Mouse (Mus musculus): ENCODE measurements around the gene Stk24. TPM values are rescaled to one million over a fixed set of nuclear protein-coding genes. Genes with fewer than 3 reads are reported as not detected.

Stk24 gene
- total and polyA plus RNA-seq, 3 experiments: 62.5 to 79.3 TPM; not detected in 1

GRCm38 (mm10) chr14:121361319-121362114 is 18.3 kb downstream of the Stk24 start:
- no peak for TF ChIP-seq POLR2AphosphoS2 (IDR thresholded peaks at IDR 0.05; ENCODE audit: low read length)
- no peak for TF ChIP-seq USF1 (IDR thresholded peaks at IDR 0.05; ENCODE audit: low read depth, low read length)
- TF ChIP-seq MAX (IDR thresholded peaks at IDR 0.05; ENCODE audit: low read length): no peak
- peak; percentile 26 to 37 (median 32) for TF ChIP-seq CTCF (IDR thresholded peaks at IDR 0.05 in 2 of 3, conservative IDR thresholded peaks at IDR 0.05 in 1 of 3; ENCODE audit: control insufficient read depth in 1 of 3, insufficient read depth in 1 of 3, low read depth in 2 of 3, low read length in 3 of 3, poor library complexity in 1 of 3, severe bottlenecking in 1 of 3)
- Histone ChIP-seq H3K4me1 (ENCODE audit: control insufficient read depth in 1 of 2, insufficient read depth in 2 of 2, low read length in 2 of 2) (peaks cover 44 to 76% of the 10 kb centered on the region in 2 experiments), H3K4me3 (ENCODE audit: control insufficient read depth in 1 of 2, insufficient read depth in 1 of 2, low read depth in 2 of 2, low read length in 2 of 2) (no peak overlapping the region), H3K27me3 (ENCODE audit: control insufficient read depth in 1 of 2, insufficient read depth in 2 of 2, low read length in 2 of 2) (no peaks in the 10 kb centered on the region), H3K36me3 (ENCODE audit: control insufficient read depth in 1 of 2, insufficient read depth in 2 of 2, low read length in 2 of 2) (peaks cover 0 to 68% of the 10 kb centered on the region in 2 experiments; a peak in 2 of 4 replicates), H3K9ac (ENCODE audit: control insufficient read depth, low read depth, low read length, poor library complexity, severe bottlenecking) (no peak overlapping the region), H3K79me2 (ENCODE audit: control insufficient read depth, insufficient read depth, low read length, poor library complexity) (peaks cover 67% of the 10 kb centered on the region), H3K9me3 (replicated peaks; ENCODE audit: insufficient read depth, low read length) (no peaks in the 10 kb centered on the region), H3K27ac (ENCODE audit: control insufficient read depth, low read depth, low read length) (no peak overlapping the region)
- DNase-seq (ENCODE audit: low read depth, low spot score): peak; percentile 29

- H3K36me3 ChIP-seq (ENCODE audit: control insufficient read depth in 1 of 2, insufficient read depth in 2 of 2, low read length in 2 of 2): peaks cover 0 to 75% of the 10 kb centered on the region in 2 experiments; a peak in 2 of 4 replicates
These were observed 20.0 kb downstream of the Stk24 start for GRCm38 (mm10) chr14:121359850-121360249.

GRCm38 (mm10) chr14:121359015-121359414 is 20.8 kb downstream of the Stk24 start:
- Histone ChIP-seq H3K9me3 (replicated peaks; ENCODE audit: insufficient read depth, low read length) (no peaks in the 10 kb centered on the region), H3K4me3 (ENCODE audit: control insufficient read depth in 1 of 2, insufficient read depth in 1 of 2, low read depth in 2 of 2, low read length in 2 of 2) (peak overlapping the region in 1 of 2 experiments; percentile 2; a peak in 1 of 4 replicates), H3K9ac (ENCODE audit: control insufficient read depth, low read depth, low read length, poor library complexity, severe bottlenecking) (peak overlapping the region; percentile 25), H3K4me1 (ENCODE audit: control insufficient read depth in 1 of 2, insufficient read depth in 2 of 2, low read length in 2 of 2) (peaks cover 43 to 75% of the 10 kb centered on the region in 2 experiments), H3K79me2 (ENCODE audit: control insufficient read depth, insufficient read depth, low read length, poor library complexity) (peaks cover 63% of the 10 kb centered on the region), H3K36me3 (ENCODE audit: control insufficient read depth in 1 of 2, insufficient read depth in 2 of 2, low read length in 2 of 2) (peaks cover 0 to 73% of the 10 kb centered on the region in 2 experiments; a peak in 3 of 4 replicates), H3K27ac (ENCODE audit: control insufficient read depth, low read depth, low read length) (peak overlapping the region; percentile 94), H3K27me3 (ENCODE audit: control insufficient read depth in 1 of 2, insufficient read depth in 2 of 2, low read length in 2 of 2) (no peaks in the 10 kb centered on the region)
- peak; percentile 75 for DNase-seq (ENCODE audit: low read depth, low spot score)
- TF ChIP-seq CTCF (IDR thresholded peaks at IDR 0.05 in 2 of 3, conservative IDR thresholded peaks at IDR 0.05 in 1 of 3; ENCODE audit: control insufficient read depth in 1 of 3, insufficient read depth in 1 of 3, low read depth in 2 of 3, low read length in 3 of 3, poor library complexity in 1 of 3, severe bottlenecking in 1 of 3) (no peak), GABPA (IDR thresholded peaks at IDR 0.05; ENCODE audit: low read depth, low read length) (no peak), MYC (IDR thresholded peaks at IDR 0.05; ENCODE audit: low read depth, low read length) (peak; percentile 92), HCFC1 (IDR thresholded peaks at IDR 0.05; ENCODE audit: low read depth, low read length) (no peak), UBTF (IDR thresholded peaks at IDR 0.05; ENCODE audit: borderline replicate concordance, insufficient read depth, low read depth, low read length) (no peak), USF2 (IDR thresholded peaks at IDR 0.05; ENCODE audit: borderline replicate concordance in 1 of 2, insufficient read depth in 1 of 2, low read depth in 1 of 2, low read length in 2 of 2) (no peak), MAX (IDR thresholded peaks at IDR 0.05; ENCODE audit: low read length) (peak; percentile 82), TAL1 (IDR thresholded peaks at IDR 0.05; ENCODE audit: low read length) (no peak), ZNF384 (IDR thresholded peaks at IDR 0.05; ENCODE audit: low read depth, low read length) (no peak), ELF1 (IDR thresholded peaks at IDR 0.05; ENCODE audit: low read depth, low read length) (no peak), RAD21 (IDR thresholded peaks at IDR 0.05; ENCODE audit: low read depth, low read length) (no peak), TCF12 (IDR thresholded peaks at IDR 0.05; ENCODE audit: low read depth, low read length) (no peak), NRF1 (IDR thresholded peaks at IDR 0.05; ENCODE audit: insufficient read depth, low read depth, low read length, poor library complexity, severe bottlenecking) (no peak), TBP (IDR thresholded peaks at IDR 0.05; ENCODE audit: low read depth, low read length) (no peak), E2F4 (IDR thresholded peaks at IDR 0.05; ENCODE audit: borderline replicate concordance, low read depth, low read length) (no peak), POLR2AphosphoS2 (IDR thresholded peaks at IDR 0.05; ENCODE audit: low read length) (no peak), POLR2AphosphoS5 (IDR thresholded peaks at IDR 0.05; ENCODE audit: borderline replicate concordance, low read depth, low read length) (no peak), CHD2 (IDR thresholded peaks at IDR 0.05; ENCODE audit: low read length) (no peak), SIN3A (IDR thresholded peaks at IDR 0.05; ENCODE audit: low read length) (peak; percentile 82), RCOR1 (IDR thresholded peaks at IDR 0.05; ENCODE audit: low read depth, low read length) (no peak)

More at GRCm38 (mm10) chr14:121359850-121360249, 20.0 kb downstream of the Stk24 start:
- no peaks in the 10 kb centered on the region for H3K9me3 ChIP-seq (replicated peaks; ENCODE audit: insufficient read depth, low read length)
- peak overlapping the region; percentile 94 for H3K27ac ChIP-seq (ENCODE audit: control insufficient read depth, low read depth, low read length)
- no peak for DNase-seq (ENCODE audit: low read depth, low spot score)
- peaks cover 44 to 77% of the 10 kb centered on the region in 2 experiments for H3K4me1 ChIP-seq (ENCODE audit: control insufficient read depth in 1 of 2, insufficient read depth in 2 of 2, low read length in 2 of 2)
- H3K27me3 ChIP-seq (ENCODE audit: control insufficient read depth in 1 of 2, insufficient read depth in 2 of 2, low read length in 2 of 2): no peaks in the 10 kb centered on the region
- no peak overlapping the region for H3K4me3 ChIP-seq (ENCODE audit: control insufficient read depth in 1 of 2, insufficient read depth in 1 of 2, low read depth in 2 of 2, low read length in 2 of 2)
- H3K79me2 ChIP-seq (ENCODE audit: control insufficient read depth, insufficient read depth, low read length, poor library complexity): peaks cover 64% of the 10 kb centered on the region
- H3K9ac ChIP-seq (ENCODE audit: control insufficient read depth, low read depth, low read length, poor library complexity, severe bottlenecking): peak overlapping the region; percentile 25
- TF ChIP-seq MEF2A (IDR thresholded peaks at IDR 0.05; ENCODE audit: extremely low read depth, insufficient replicate concordance, low read depth, low read length, poor library complexity, severe bottlenecking) (no peak), E2F4 (IDR thresholded peaks at IDR 0.05; ENCODE audit: borderline replicate concordance, low read depth, low read length) (no peak), NELFE (IDR thresholded peaks at IDR 0.05; ENCODE audit: low read depth, low read length) (no peak), MAX (IDR thresholded peaks at IDR 0.05; ENCODE audit: low read length) (no peak), POLR2AphosphoS2 (IDR thresholded peaks at IDR 0.05; ENCODE audit: low read length) (no peak)
